Mouse (Mus musculus): ENCODE measurements at regions not wholly inside any gene's neighbourhood (a gene's known extent, or its start where the extent isn't known, plus 50 kb on each side); places are given as distances from the start of the nearest gene placed in this dataset.

- ATAC-seq (replicated peaks; ENCODE audit: insufficient number of reproducible peaks, low FRiP score, low TSS enrichment, low read depth) (no peak), DNase-seq (ENCODE audit: low spot score) (no peak)
- Histone ChIP-seq H3K27me3 (ENCODE audit: control insufficient read depth, insufficient read depth, low read length) (no peaks in the 10 kb centered on the region), H3K4me3 (ENCODE audit: low read depth, low read length) (no peak overlapping the region), H3K27ac (replicated peaks; ENCODE audit: low read depth, low read length) (no peak overlapping the region), H3K36me3 (replicated peaks; ENCODE audit: control insufficient read depth, insufficient read depth, low read depth, low read length) (no peaks in the 10 kb centered on the region), H3K4me1 (ENCODE audit: control insufficient read depth, insufficient read depth, low read length) (no peaks in the 10 kb centered on the region), H3K4me2 (ENCODE audit: low read depth, low read length) (no peak overlapping the region), H3K9ac (replicated peaks; ENCODE audit: low read length) (no peak overlapping the region), H3K9me3 (replicated peaks; ENCODE audit: control insufficient read depth, low read length) (no peaks in the 10 kb centered on the region)
- WGBS, result 54% methylated on average over 2 of the region's 2 CpGs
These were observed 149.2 kb upstream of the Asb5 start for GRCm38 (mm10) chr8:54380191-54380590.

DNA sequence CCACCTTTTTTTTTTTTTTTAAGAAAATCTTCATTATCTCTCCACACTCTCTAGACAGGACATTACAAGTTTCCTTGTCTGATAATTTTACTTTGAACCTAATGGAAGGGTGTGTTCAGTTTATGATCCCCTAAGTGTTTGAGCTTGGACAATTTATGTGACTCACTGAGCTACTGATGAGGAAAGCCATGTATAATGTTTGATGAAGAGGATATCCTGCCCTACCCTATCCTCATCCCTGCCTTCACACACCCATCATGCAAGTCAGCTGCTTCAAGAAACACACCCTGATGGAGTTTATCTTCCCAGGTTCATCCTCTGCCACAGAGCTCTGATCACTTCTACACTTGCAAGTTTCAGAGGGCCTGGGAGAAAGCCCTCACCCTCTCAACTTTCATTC lies 136.5 kb upstream of the Asb5 start:
- no peak for DNase-seq (ENCODE audit: low spot score)
- ATAC-seq (replicated peaks; ENCODE audit: insufficient number of reproducible peaks, low FRiP score, low TSS enrichment, low read depth), result no peak
- no peak overlapping the region for H3K9ac ChIP-seq (replicated peaks; ENCODE audit: low read length)
- H3K27me3 ChIP-seq (ENCODE audit: control insufficient read depth, insufficient read depth, low read length), result no peaks in the 10 kb centered on the region
- no peaks in the 10 kb centered on the region for H3K36me3 ChIP-seq (replicated peaks; ENCODE audit: control insufficient read depth, insufficient read depth, low read depth, low read length)
- H3K27ac ChIP-seq (replicated peaks; ENCODE audit: low read depth, low read length), result no peak overlapping the region
- H3K9me3 ChIP-seq (replicated peaks; ENCODE audit: control insufficient read depth, low read length), result no peaks in the 10 kb centered on the region
- H3K4me2 ChIP-seq (ENCODE audit: low read depth, low read length), result no peak overlapping the region
- H3K4me1 ChIP-seq (ENCODE audit: control insufficient read depth, insufficient read depth, low read length), result no peaks in the 10 kb centered on the region
- H3K4me3 ChIP-seq (ENCODE audit: low read depth, low read length), result no peak overlapping the region

- 72% methylated on average over 12 of the region's 12 CpGs for WGBS
- no peaks in the 10 kb centered on the region for H3K36me3 ChIP-seq (replicated peaks; ENCODE audit: control insufficient read depth, insufficient read depth, low read depth, low read length)
- no peaks in the 10 kb centered on the region for H3K4me1 ChIP-seq (ENCODE audit: control insufficient read depth, insufficient read depth, low read length)
- no peak overlapping the region for H3K4me3 ChIP-seq (ENCODE audit: low read depth, low read length)
- H3K9me3 ChIP-seq (replicated peaks; ENCODE audit: control insufficient read depth, low read length), result no peaks in the 10 kb centered on the region
- H3K27me3 ChIP-seq (ENCODE audit: control insufficient read depth, insufficient read depth, low read length), result no peaks in the 10 kb centered on the region
- ATAC-seq (replicated peaks; ENCODE audit: insufficient number of reproducible peaks, low FRiP score, low TSS enrichment, low read depth) (no peak), DNase-seq (ENCODE audit: low spot score) (no peak)
- H3K27ac ChIP-seq (replicated peaks; ENCODE audit: low read depth, low read length), result no peak overlapping the region
- H3K4me2 ChIP-seq (ENCODE audit: low read depth, low read length), result no peak overlapping the region
- H3K9ac ChIP-seq (replicated peaks; ENCODE audit: low read length), result no peak overlapping the region
These were observed 135.7 kb upstream of the Asb5 start for GRCm38 (mm10) chr8:54393466-54394197.

DNA sequence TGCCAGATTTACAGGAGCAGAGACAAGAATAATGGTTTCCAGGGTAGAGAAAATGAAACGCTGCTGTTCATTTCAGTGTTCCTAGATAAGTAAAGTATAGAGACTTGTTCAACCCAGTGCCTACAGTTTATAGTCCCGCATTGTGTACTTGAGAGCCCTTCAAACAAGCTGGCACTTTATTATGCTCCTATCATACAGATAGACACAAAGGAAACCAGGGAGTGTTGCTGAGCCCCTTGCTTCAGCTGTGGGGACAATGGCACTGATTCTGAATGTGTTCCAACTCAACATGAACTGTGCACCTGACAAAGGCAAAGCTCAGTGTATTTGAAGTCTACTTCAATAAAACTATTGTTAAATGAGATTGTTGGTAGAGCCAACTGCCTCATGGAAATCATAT lies 123.7 kb upstream of the Asb5 start:
- ATAC-seq (replicated peaks; ENCODE audit: insufficient number of reproducible peaks, low FRiP score, low TSS enrichment, low read depth) (no peak), DNase-seq (ENCODE audit: low spot score) (peak; percentile 2)
- H3K27ac ChIP-seq (replicated peaks; ENCODE audit: low read depth, low read length), result no peak overlapping the region
- WGBS, result 86% methylated on average over 2 of the region's 2 CpGs
- H3K4me3 ChIP-seq (ENCODE audit: low read depth, low read length), result no peak overlapping the region
- no peaks in the 10 kb centered on the region for H3K4me1 ChIP-seq (ENCODE audit: control insufficient read depth, insufficient read depth, low read length)
- H3K9ac ChIP-seq (replicated peaks; ENCODE audit: low read length), result no peak overlapping the region
- no peak overlapping the region for H3K4me2 ChIP-seq (ENCODE audit: low read depth, low read length)
- no peaks in the 10 kb centered on the region for H3K36me3 ChIP-seq (replicated peaks; ENCODE audit: control insufficient read depth, insufficient read depth, low read depth, low read length)
- H3K9me3 ChIP-seq (replicated peaks; ENCODE audit: control insufficient read depth, low read length), result no peaks in the 10 kb centered on the region
- no peaks in the 10 kb centered on the region for H3K27me3 ChIP-seq (ENCODE audit: control insufficient read depth, insufficient read depth, low read length)

- no peak for DNase-seq (ENCODE audit: low spot score)
- H3K4me3 ChIP-seq (ENCODE audit: low read depth, low read length), result no peak overlapping the region
- H3K27ac ChIP-seq (replicated peaks; ENCODE audit: low read depth, low read length), result no peak overlapping the region
- H3K9me3 ChIP-seq (replicated peaks; ENCODE audit: control insufficient read depth, low read length), result no peaks in the 10 kb centered on the region
- H3K4me2 ChIP-seq (ENCODE audit: low read depth, low read length), result no peak overlapping the region
- H3K4me1 ChIP-seq (ENCODE audit: control insufficient read depth, insufficient read depth, low read length), result no peaks in the 10 kb centered on the region
- no peak for ATAC-seq (replicated peaks; ENCODE audit: insufficient number of reproducible peaks, low FRiP score, low TSS enrichment, low read depth)
- no peaks in the 10 kb centered on the region for H3K36me3 ChIP-seq (replicated peaks; ENCODE audit: control insufficient read depth, insufficient read depth, low read depth, low read length)
- no peak overlapping the region for H3K9ac ChIP-seq (replicated peaks; ENCODE audit: low read length)
- WGBS, result 64% methylated on average over 4 of the region's 4 CpGs
- H3K27me3 ChIP-seq (ENCODE audit: control insufficient read depth, insufficient read depth, low read length), result no peaks in the 10 kb centered on the region
These were observed 115.1 kb upstream of the Asb5 start for GRCm38 (mm10) chr8:54414092-54414799.

DNA sequence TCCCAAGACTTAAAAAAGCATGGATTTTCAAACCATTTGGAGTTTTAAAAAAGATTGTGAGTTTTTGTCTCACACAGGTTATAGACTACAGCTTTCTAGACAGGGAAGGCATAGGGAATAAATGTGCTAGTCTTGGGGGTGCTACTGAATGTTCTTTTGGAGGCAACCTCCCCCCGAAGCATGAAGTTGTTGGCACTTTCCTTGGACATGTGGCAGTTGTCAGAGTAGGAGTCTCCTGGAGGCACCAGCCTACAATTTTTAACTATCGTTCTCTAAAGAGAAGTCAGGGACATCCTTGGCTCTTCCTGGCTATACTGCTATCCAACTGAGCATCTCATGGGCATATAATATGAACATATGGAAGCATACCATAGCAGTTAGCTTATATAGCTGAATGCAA lies 112.7 kb upstream of the Asb5 start:
- Histone ChIP-seq H3K36me3 (replicated peaks; ENCODE audit: control insufficient read depth, insufficient read depth, low read depth, low read length) (no peaks in the 10 kb centered on the region), H3K4me2 (ENCODE audit: low read depth, low read length) (no peak overlapping the region), H3K27me3 (ENCODE audit: control insufficient read depth, insufficient read depth, low read length) (no peaks in the 10 kb centered on the region), H3K4me1 (ENCODE audit: control insufficient read depth, insufficient read depth, low read length) (no peaks in the 10 kb centered on the region), H3K9me3 (replicated peaks; ENCODE audit: control insufficient read depth, low read length) (no peaks in the 10 kb centered on the region), H3K4me3 (ENCODE audit: low read depth, low read length) (no peak overlapping the region), H3K27ac (replicated peaks; ENCODE audit: low read depth, low read length) (no peak overlapping the region), H3K9ac (replicated peaks; ENCODE audit: low read length) (no peak overlapping the region)
- WGBS, result 74% methylated on average over 2 of the region's 2 CpGs
- ATAC-seq (replicated peaks; ENCODE audit: insufficient number of reproducible peaks, low FRiP score, low TSS enrichment, low read depth) (no peak), DNase-seq (ENCODE audit: low spot score) (no peak)

- Histone ChIP-seq H3K4me1 (ENCODE audit: control insufficient read depth, insufficient read depth, low read length) (no peaks in the 10 kb centered on the region), H3K27ac (replicated peaks; ENCODE audit: low read depth, low read length) (no peak overlapping the region), H3K9ac (replicated peaks; ENCODE audit: low read length) (no peak overlapping the region), H3K9me3 (replicated peaks; ENCODE audit: control insufficient read depth, low read length) (no peaks in the 10 kb centered on the region), H3K36me3 (replicated peaks; ENCODE audit: control insufficient read depth, insufficient read depth, low read depth, low read length) (no peaks in the 10 kb centered on the region), H3K4me3 (ENCODE audit: low read depth, low read length) (no peak overlapping the region), H3K27me3 (ENCODE audit: control insufficient read depth, insufficient read depth, low read length) (no peaks in the 10 kb centered on the region), H3K4me2 (ENCODE audit: low read depth, low read length) (no peak overlapping the region)
- 86% methylated on average over 2 of the region's 2 CpGs for WGBS
- ATAC-seq (replicated peaks; ENCODE audit: insufficient number of reproducible peaks, low FRiP score, low TSS enrichment, low read depth) (no peak), DNase-seq (ENCODE audit: low spot score) (no peak)
These were observed 111.3 kb upstream of the Asb5 start for GRCm38 (mm10) chr8:54418035-54418434.

GRCm38 (mm10) chr8:54420339-54421098 lies 108.9 kb upstream of the Asb5 start:
- no peak for ATAC-seq (replicated peaks; ENCODE audit: insufficient number of reproducible peaks, low FRiP score, low TSS enrichment, low read depth)
- Histone ChIP-seq H3K27ac (replicated peaks; ENCODE audit: low read depth, low read length) (no peak overlapping the region), H3K4me1 (ENCODE audit: control insufficient read depth, insufficient read depth, low read length) (no peaks in the 10 kb centered on the region), H3K4me2 (ENCODE audit: low read depth, low read length) (no peak overlapping the region), H3K4me3 (ENCODE audit: low read depth, low read length) (no peak overlapping the region), H3K27me3 (ENCODE audit: control insufficient read depth, insufficient read depth, low read length) (no peaks in the 10 kb centered on the region), H3K9ac (replicated peaks; ENCODE audit: low read length) (no peak overlapping the region), H3K36me3 (replicated peaks; ENCODE audit: control insufficient read depth, insufficient read depth, low read depth, low read length) (no peaks in the 10 kb centered on the region), H3K9me3 (replicated peaks; ENCODE audit: control insufficient read depth, low read length) (no peaks in the 10 kb centered on the region)
- DNase-seq (ENCODE audit: low spot score), result no peak
- WGBS, result 81% methylated on average over 6 of the region's 6 CpGs

Measured in embryonic facial prominence, embryonic 11.5 days (tissue).